Mouse (Mus musculus) forebrain, embryonic 10.5 days (tissue): Measurements from ENCODE around the gene Gtsf2. TPM values are rescaled to one million over a fixed set of nuclear protein-coding genes. Genes with fewer than 3 reads are reported as not detected.
"Not testable (repeated sequence)": the region's sequence is repeated elsewhere in the genome, so short reads cannot be mapped to it uniquely, and the experiment has no call there.

Experiments
- DNase-seq: peaks from one replicate; pipeline ENCODE4 v3.0.0-alpha.2; 2017; ENCODE audit warnings: low spot score; ENCODE audit errors: extremely low spot score
- H3K27ac ChIP-seq: fragments of 300-500 bp; sonication (generic); 2 replicates; pipeline ENCODE4 v1.5.1; 2016; ENCODE audit warnings: mild to moderate bottlenecking
- H3K27me3 ChIP-seq: fragments of 300-500 bp; sonication (generic); 2 replicates; pipeline ENCODE4 v1.6.1; 2016; ENCODE audit warnings: mild to moderate bottlenecking; ENCODE audit not compliant: poor library complexity, severe bottlenecking
- H3K36me3 ChIP-seq: fragments of 300-500 bp; sonication (generic); replicated peaks from 2 replicates; pipeline ENCODE4 v1.6.1; 2016; ENCODE audit warnings: mild to moderate bottlenecking, moderate library complexity
- H3K4me1 ChIP-seq: fragments of 300-500 bp; sonication (generic); 2 replicates; pipeline ENCODE4 v1.6.1; 2016
- H3K4me3 ChIP-seq: fragments of 300-500 bp; sonication (generic); 2 replicates; pipeline ENCODE4 v1.5.1; 2016; ENCODE audit warnings: mild to moderate bottlenecking, moderate library complexity
- H3K9me3 ChIP-seq: fragments of 300-500 bp; sonication (generic); 2 replicates; pipeline ENCODE4 v1.6.1; 2016; ENCODE audit warnings: mild to moderate bottlenecking, moderate library complexity
- WGBS: fragments of 180-500 bp; shearing (Covaris S2); methylation state at CpG from one replicate; pipeline ENCODE4 v1.1.7; 2016; 5-methylcytosine and 5-hydroxymethylcytosine counted together
- polyA plus RNA-seq: library from polyadenylated mRNA; unstranded; fragments of >200 nt; fragmentation: Nextera tagmentation; extraction: Ambion mirVana; gene quantifications from 2 replicates; pipeline ENCODE4 v1.2.1, GENCODE M21; 2016

The Gtsf2 gene
- polyA plus RNA-seq, 1 experiment from 2014 or later, result 0.41 TPM

DNA sequence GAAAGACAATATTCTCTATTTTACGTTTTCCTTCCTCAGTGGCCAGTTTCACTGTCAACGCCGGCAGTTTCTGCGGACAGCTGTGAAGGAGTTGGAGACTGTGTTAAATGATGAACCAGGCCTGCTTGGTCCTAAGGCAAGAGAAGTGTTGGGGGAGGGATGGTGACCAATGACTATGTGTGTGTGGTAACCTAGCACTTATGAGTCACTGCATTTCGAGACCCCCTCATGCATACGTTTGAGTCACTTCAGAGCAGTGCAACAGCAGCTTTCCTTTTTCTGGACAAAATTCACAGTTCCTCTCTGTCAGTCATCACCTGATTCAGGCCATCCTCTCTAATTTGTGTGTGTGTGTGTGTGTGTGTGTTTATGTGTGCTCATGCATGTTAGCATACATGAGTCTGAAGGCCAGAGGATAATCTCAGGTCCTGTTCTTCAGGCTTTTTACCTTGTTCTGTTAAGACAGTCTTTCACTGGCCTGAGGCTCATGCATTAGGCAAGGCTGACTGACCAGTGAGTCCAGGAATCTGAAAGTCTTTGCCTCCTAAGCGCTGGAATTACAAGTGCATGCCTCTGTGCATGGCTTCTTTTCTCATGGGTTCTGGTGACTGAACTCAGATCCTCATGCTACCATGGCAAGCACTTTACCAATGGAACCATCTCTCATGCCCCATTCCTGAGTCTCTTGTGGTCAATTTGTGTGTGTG lies 23.4 kb upstream of the Gtsf2 start:
- Histone ChIP-seq H3K27ac (no peak overlapping the region), H3K4me3 (no peak overlapping the region), H3K36me3 (no peaks in the 10 kb centered on the region), H3K9me3 (no peaks in the 10 kb centered on the region), H3K27me3 (no peaks in the 10 kb centered on the region), H3K4me1 (peaks cover 28% of the 10 kb centered on the region)
- no peak for DNase-seq
- 90% methylated on average over 7 of the region's 7 CpGs for WGBS

DNA sequence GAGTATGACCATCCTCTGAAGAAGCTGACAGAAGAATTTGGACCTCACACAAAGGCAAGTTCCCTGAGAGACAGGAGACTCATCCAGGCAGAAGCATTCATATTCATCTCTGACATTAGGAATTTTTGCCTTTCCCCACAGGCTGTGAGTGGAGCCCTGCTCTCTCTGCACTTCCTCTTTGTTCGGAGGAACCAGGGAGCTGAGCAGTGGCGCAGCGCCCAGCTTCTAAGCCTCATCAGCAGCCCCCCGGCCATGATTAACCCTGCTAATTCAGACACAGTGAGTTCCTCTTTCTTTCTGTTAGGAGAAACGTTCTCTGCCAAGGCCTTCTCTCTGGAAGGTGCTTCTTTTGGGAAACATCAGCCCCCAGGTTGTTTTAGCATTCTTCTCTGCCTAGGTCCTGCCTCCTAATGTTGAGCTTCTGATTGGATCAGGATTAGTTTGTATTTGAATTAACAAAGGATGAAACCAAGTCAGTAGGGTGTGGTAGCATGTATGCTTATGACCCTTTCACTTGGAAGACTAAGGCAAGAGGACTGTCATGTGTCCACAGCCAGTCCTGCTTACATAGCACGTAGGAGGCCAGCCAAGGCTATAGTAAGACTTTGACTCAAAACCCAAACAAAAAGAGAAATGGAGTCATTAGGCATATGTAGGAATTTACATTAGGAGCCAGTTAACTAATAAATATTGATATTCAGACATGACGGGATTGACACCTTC lies 14.4 kb upstream of the Gtsf2 start:
- Histone ChIP-seq H3K27ac (no peak overlapping the region), H3K4me1 (no peaks in the 10 kb centered on the region), H3K36me3 (no peaks in the 10 kb centered on the region), H3K27me3 (no peaks in the 10 kb centered on the region), H3K4me3 (no peak overlapping the region), H3K9me3 (no peaks in the 10 kb centered on the region)
- WGBS, result 76% methylated on average over 7 of the region's 7 CpGs
- DNase-seq, result no peak

GRCm38 (mm10) chr15:103454449-103454848 lies 6.2 kb upstream of the Gtsf2 start:
- DNase-seq, result no peak
- no peaks in the 10 kb centered on the region for H3K36me3 ChIP-seq
- H3K27me3 ChIP-seq, result no peaks in the 10 kb centered on the region
- H3K4me1 ChIP-seq, result no peaks in the 10 kb centered on the region
- WGBS, result 90% methylated on average over 6 of the region's 6 CpGs
- H3K27ac ChIP-seq, result no peak overlapping the region
- no peaks in the 10 kb centered on the region for H3K9me3 ChIP-seq
- no peak overlapping the region for H3K4me3 ChIP-seq

DNA sequence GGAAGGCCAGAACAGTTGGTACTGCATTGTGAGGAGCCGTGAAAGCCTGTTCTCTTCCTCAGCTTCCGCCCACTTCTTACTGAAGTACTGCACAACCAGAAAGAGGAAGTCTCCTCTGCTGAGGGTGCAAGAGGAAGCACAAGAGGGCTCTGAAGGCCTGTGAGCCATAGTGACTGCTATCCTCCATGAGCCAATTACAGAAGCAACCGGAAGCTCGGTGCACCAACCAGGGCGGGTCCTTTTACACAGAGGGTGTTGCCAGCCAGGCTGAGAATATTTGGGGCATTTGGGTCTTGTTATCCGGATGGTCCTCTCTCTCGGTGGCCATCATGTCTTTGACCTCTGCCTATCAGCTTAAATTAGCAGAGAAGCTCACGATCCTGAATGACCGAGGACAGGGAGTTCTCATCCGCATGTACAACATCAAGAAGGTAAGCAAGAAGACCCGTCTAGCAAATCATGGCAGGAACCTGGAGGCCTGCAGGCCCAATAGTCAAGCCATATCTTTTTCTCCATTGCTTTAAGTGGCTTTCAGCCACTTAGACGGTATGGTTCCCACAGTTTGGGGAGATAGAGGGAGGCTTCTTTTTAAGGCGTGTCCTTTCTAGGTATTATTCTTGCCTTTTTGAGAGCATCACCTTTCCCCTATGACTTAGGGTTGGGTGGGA lies 5.4 kb upstream of the Gtsf2 start, which contains the start of gene Nckap1l:
Nckap1l (plus strand) TSS at position 244 of the 668 bp plus-strand sequence.
- Histone ChIP-seq H3K9me3 (no peaks in the 10 kb centered on the region), H3K27me3 (no peaks in the 10 kb centered on the region), H3K36me3 (no peaks in the 10 kb centered on the region), H3K4me1 (no peaks in the 10 kb centered on the region), H3K4me3 (no peak within 1 kb of the TSS), H3K27ac (no peak within 1 kb of the TSS)
- no peak for DNase-seq
- WGBS, result 87% methylated on average over 13 of the region's 13 CpGs

GRCm38 (mm10) chr15:103445966-103446365 lies 2.3 kb downstream of the Gtsf2 start:
- not testable (repeated sequence) for DNase-seq, H3K4me1 ChIP-seq, H3K9me3 ChIP-seq, H3K27ac ChIP-seq, H3K4me3 ChIP-seq, H3K36me3 ChIP-seq, H3K27me3 ChIP-seq
- 82% methylated on average over 4 of the region's 4 CpGs for WGBS

DNA sequence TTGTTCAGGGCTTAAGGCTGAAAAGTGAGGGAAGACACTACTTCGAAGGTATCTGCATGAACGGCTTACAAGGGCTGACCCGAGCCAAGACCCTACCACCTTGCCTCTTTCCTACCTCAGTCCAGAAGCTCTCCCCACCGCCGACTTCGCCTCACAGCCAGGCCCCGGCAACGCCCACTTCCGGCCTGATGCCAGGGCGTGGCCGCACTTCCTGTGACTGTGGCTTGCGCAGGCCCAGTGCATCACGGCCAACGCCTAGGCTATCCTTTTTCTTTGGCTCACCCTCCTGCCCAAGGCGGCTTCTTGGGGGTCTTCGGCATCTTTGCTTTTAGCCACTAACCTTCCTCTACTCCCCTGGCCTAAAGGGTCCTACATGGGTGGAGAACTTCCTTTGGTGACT lies 18.0 kb downstream of the Gtsf2 start, which contains the start of gene Gtsf1:
Gtsf1 (minus strand) TSS at position 230 of the 400 bp plus-strand sequence.
- H3K4me3 ChIP-seq, result no peak within 1 kb of the TSS
- no peaks in the 10 kb centered on the region for H3K27me3 ChIP-seq
- H3K36me3 ChIP-seq, result no peaks in the 10 kb centered on the region
- no peaks in the 10 kb centered on the region for H3K9me3 ChIP-seq
- H3K27ac ChIP-seq, result no peak within 1 kb of the TSS
- WGBS, result 94% methylated on average over 16 of the region's 16 CpGs
- H3K4me1 ChIP-seq, result peaks cover 3% of the 10 kb centered on the region; the same call in 1 of the 2 replicates
- DNase-seq, result no peak

DNA sequence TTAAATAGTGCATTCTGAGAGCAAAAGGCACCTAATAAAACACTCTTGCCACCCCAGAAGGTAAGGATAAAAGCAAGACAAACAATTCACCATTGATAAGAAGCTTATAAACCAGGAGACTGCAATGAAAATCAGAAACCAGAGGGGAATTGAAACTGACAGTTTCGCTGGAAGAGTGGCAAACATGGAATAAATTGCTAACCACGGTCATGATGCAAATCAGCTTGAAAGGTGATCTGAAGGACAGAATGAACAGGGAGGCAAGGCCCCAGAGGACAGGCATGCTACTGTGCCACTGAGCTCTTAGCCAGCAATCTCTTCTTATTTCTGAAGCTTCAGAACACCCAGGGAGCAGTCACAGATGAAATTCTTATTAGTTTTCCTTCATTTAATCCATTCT lies 21.3 kb downstream of the Gtsf2 start:
- 51% methylated on average over 2 of the region's 2 CpGs for WGBS
- Histone ChIP-seq H3K9me3 (no peaks in the 10 kb centered on the region), H3K4me3 (no peak overlapping the region), H3K27me3 (no peaks in the 10 kb centered on the region), H3K36me3 (no peaks in the 10 kb centered on the region), H3K27ac (no peak overlapping the region), H3K4me1 (peaks cover 3% of the 10 kb centered on the region; the same call in 1 of the 2 replicates)
- no peak for DNase-seq

GRCm38 (mm10) chr15:103405586-103405985 lies 42.7 kb downstream of the Gtsf2 start:
- DNase-seq, H3K4me3 ChIP-seq, H3K4me1 ChIP-seq, H3K27me3 ChIP-seq, H3K9me3 ChIP-seq, H3K36me3 ChIP-seq, H3K27ac ChIP-seq: not testable (repeated sequence)
- WGBS, result 84% methylated on average over 3 of the region's 3 CpGs

- DNase-seq, result no peak
- Histone ChIP-seq H3K36me3 (no peaks in the 10 kb centered on the region), H3K27ac (no peak overlapping the region), H3K4me3 (no peak overlapping the region), H3K9me3 (no peaks in the 10 kb centered on the region), H3K27me3 (no peaks in the 10 kb centered on the region), H3K4me1 (no peaks in the 10 kb centered on the region)
- WGBS, result 95% methylated on average over 5 of the region's 5 CpGs
Observed at GRCm38 (mm10) chr15:103401361-103401760, 46.9 kb downstream of the Gtsf2 start.

- DNase-seq, result no peak
- H3K4me1 ChIP-seq, result no peaks in the 10 kb centered on the region
- no peak overlapping the region for H3K4me3 ChIP-seq
- no peaks in the 10 kb centered on the region for H3K27me3 ChIP-seq
- no peaks in the 10 kb centered on the region for H3K36me3 ChIP-seq
- H3K9me3 ChIP-seq, result no peaks in the 10 kb centered on the region
- no peak overlapping the region for H3K27ac ChIP-seq
Observed at GRCm38 (mm10) chr15:103393577-103393976, 54.7 kb downstream of the Gtsf2 start.
